Mouse (Mus musculus) liver, embryonic 13.5 days (tissue): Measurements from ENCODE around the gene Asmt. TPM values are rescaled to one million over a fixed set of nuclear protein-coding genes. Genes with fewer than 3 reads are reported as not detected.

Experiments
- ATAC-seq: fragments of 200-750 bp; cut with Nextera tagmentation; 2 replicates; pipeline ENCODE4 v1.8.0; 2017; ENCODE audit warnings: low read depth, mild to moderate bottlenecking, moderate number of reproducible peaks, moderate library complexity
- DNase-seq: peaks from one replicate; pipeline ENCODE4 v3.0.0; 2022
- H3K27ac ChIP-seq: fragments of 300-500 bp; sonication (generic); 2 replicates; pipeline ENCODE4 v1.5.1; 2015; ENCODE audit warnings: moderate library complexity, mild to moderate bottlenecking, inconsistent platforms
- H3K27me3 ChIP-seq: fragments of 300-500 bp; sonication (generic); 2 replicates; pipeline ENCODE4 v1.6.1; 2015; ENCODE audit warnings: mild to moderate bottlenecking, inconsistent platforms
- H3K36me3 ChIP-seq: fragments of 300-500 bp; sonication (generic); 2 replicates; pipeline ENCODE4 v1.6.1; 2015; ENCODE audit warnings: mild to moderate bottlenecking, inconsistent platforms
- H3K4me1 ChIP-seq: fragments of 300-500 bp; sonication (generic); replicated peaks from 2 replicates; pipeline ENCODE4 v1.6.1; 2015; ENCODE audit warnings: inconsistent platforms
- H3K4me2 ChIP-seq: fragments of 300-500 bp; sonication (generic); 2 replicates; pipeline ENCODE4 v1.6.1; 2015; ENCODE audit warnings: inconsistent platforms, mild to moderate bottlenecking, moderate library complexity
- H3K4me3 ChIP-seq: fragments of 300-500 bp; sonication (generic); replicated peaks from 2 replicates; pipeline ENCODE4 v1.5.1; 2015; ENCODE audit warnings: mild to moderate bottlenecking, inconsistent platforms
- H3K9ac ChIP-seq: fragments of 300-500 bp; sonication (generic); 2 replicates; pipeline ENCODE4 v1.6.1; 2015; ENCODE audit warnings: mild to moderate bottlenecking, inconsistent platforms
- H3K9me3 ChIP-seq: fragments of 300-500 bp; sonication (generic); replicated peaks from 2 replicates; pipeline ENCODE4 v1.6.1; 2016; ENCODE audit warnings: inconsistent platforms
- WGBS: fragments of 180-500 bp; shearing (Covaris S2); methylation state at CpG from one replicate; pipeline ENCODE4 v1.1.7; 2015; ENCODE audit not compliant: insufficient replicate concordance; 5-methylcytosine and 5-hydroxymethylcytosine counted together
- polyA plus RNA-seq: library from polyadenylated mRNA; unstranded; fragments of >200 nt; fragmentation: Nextera tagmentation; extraction: Ambion mirVana; gene quantifications from 2 replicates; pipeline ENCODE4 v1.2.1, GENCODE M21; 2015

The Asmt gene
- polyA plus RNA-seq, result not detected in 2 replicates

DNA sequence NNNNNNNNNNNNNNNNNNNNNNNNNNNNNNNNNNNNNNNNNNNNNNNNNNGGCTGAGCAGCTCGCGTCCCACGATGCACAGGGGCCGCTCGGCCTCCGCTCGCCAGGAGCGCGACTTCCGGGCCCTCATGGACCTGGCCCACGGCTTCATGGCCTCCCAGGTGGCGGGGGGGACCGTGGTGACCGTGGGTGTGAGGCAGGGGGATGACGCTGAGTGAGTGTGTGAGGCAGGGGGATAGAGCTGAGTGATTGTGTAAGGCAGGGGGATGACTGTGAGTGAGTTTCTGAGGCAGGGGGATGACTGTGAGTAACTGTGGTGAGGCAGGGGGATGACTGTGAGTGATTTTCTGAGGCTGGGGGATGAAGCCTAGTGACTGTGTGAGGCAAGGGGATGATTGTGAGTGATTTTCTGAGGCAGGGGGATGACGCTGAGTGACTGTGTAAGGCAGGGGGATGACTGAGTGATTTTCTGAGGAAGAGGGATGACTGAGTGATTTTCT, at the start of gene Asmt:
Asmt (plus strand) TSS at position 51 of the 499 bp plus-strand sequence.
- ATAC-seq (peak; percentile 50), DNase-seq (no peak)
- no peak within 1 kb of the TSS for H3K27ac ChIP-seq
- H3K9me3 ChIP-seq, result peaks cover 53% of the 10 kb centered on the region
- WGBS, result 92% methylated on average over 13 of the region's 16 CpGs
- no peaks in the 10 kb centered on the region for H3K4me1 ChIP-seq
- no peak within 1 kb of the TSS for H3K4me3 ChIP-seq
- peaks cover 50% of the 10 kb centered on the region for H3K36me3 ChIP-seq
- H3K27me3 ChIP-seq, result no peaks in the 10 kb centered on the region
- H3K4me2 ChIP-seq, result no peak within 1 kb of the TSS
- H3K9ac ChIP-seq, result no peak within 1 kb of the TSS

DNA sequence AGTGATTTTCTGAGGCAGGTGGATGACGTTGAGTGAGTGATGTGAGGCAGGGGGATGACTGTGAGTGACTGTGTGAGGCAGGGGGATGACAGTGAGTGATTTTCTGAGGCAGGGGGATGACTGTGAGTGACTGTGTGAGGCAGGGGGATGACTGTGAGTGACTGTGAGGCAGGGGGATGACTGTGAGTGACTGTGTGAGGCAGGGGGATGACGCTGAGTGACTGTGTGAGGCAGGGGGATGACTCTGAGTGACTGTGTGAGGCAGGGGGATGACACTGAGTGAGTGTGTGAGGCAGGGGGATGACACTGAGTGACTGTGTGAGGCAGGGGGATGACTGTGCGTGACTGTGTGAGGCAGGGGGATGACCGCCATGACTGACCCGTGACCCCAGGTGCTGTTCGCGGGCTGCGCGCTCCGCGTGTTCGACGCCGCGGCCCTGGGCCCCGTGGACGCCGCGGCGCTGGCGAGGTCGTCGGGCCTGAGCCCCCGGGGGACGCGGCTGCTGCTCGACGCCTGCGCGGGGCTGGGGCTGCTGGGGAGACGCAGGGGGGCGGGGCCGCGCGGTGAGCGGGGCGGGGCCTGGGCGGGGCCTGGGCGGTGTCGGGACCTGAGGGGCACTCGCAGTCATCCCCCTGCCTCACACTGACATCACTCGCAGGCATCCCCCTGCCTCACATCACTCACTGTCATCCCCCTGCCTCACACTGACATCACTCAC, 948 bp downstream of the Asmt start:
- Histone ChIP-seq H3K36me3 (peaks cover 51% of the 10 kb centered on the region), H3K27ac (no peak overlapping the region), H3K4me2 (no peak overlapping the region), H3K27me3 (no peaks in the 10 kb centered on the region), H3K9ac (no peak overlapping the region), H3K9me3 (peaks cover 56% of the 10 kb centered on the region), H3K4me1 (no peaks in the 10 kb centered on the region), H3K4me3 (no peak overlapping the region)
- WGBS, result 60% methylated on average over 42 of the region's 42 CpGs
- DNase-seq (no peak), ATAC-seq (peak; percentile 73)

DNA sequence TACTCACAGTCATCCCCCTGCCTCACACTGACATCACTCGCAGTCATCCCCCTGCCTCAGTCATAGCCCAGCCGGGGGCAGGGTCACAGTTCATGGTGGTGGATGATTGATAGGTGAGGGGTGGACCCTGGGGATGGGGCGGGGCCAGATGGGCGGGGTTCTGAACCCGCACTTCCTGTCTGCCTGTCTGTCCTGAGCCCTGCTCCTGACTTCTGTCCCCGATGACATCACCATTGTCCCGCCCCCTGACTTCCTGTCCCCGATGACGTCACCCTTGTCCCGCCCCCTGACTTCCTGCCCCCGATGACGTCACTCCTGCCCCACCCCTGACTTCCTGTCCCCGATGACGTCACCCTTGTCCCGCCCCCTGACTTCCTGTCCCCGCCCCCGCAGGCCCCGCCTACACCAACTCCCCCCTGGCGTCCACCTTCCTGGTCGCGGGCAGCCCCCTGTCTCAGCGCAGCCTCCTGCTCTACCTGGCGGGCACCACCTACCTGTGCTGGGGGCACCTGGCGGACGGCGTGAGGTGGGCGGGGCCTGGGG, 1.9 kb downstream of the Asmt start:
- Histone ChIP-seq H3K27me3 (no peaks in the 10 kb centered on the region), H3K4me2 (no peak overlapping the region), H3K9me3 (peaks cover 56% of the 10 kb centered on the region), H3K27ac (no peak overlapping the region), H3K9ac (no peak overlapping the region), H3K36me3 (peaks cover 51% of the 10 kb centered on the region), H3K4me1 (no peaks in the 10 kb centered on the region), H3K4me3 (peak overlapping the region; percentile 21; the same call in 1 of the 2 replicates)
- 73% methylated on average over 27 of the region's 27 CpGs for WGBS
- no peak for DNase-seq
- peak; percentile 55; the same call in 1 of the 2 replicates for ATAC-seq

DNA sequence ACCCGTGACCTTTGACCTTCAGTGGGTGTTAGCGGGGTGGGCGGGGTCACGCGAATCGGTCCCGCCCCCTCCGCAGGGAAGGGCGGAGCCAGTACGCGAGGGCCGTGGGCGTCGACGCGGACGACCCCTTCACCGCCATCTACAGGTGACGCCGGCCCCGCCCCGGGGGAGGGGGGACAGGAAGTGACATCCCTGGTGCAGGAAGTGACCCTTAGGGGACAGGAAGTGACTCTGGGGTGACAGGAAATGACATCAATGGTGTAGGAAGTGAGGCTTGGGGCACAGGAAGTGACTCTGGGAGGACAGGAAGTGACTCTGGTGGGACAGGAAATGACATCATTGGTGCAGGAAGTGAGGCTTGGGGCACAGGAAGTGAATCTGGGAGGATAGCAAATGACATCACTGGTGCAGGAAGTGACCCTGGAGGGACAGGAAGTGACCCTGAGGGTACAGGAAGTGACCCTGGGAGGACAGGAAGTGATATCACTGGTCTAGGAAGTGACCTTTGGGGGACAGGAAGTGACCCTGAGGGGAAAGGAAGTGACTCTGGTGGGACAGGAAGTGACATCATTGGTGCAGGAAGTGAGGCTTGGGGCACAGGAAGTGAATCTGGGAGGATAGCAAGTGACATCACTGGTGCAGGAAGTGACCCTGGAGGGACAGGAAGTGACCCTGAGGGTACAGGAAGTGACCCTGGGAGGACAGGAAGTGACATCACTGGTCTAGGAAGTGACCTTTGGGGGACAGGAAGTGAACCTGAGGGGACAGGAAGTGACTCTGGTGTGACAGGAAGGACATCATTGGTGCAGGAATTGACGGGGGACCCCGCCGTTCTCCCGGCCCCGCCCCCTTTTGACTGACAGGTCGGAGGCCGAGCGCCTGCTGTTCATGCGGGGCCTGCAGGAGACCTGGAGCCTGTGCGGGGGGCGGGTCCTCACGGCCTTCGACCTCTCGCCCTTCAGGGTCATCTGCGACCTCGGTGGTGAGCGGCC, 2.7 kb downstream of the Asmt start:
- Histone ChIP-seq H3K27me3 (no peaks in the 10 kb centered on the region), H3K4me1 (no peaks in the 10 kb centered on the region), H3K4me3 (peak overlapping the region; percentile 21; the same call in 1 of the 2 replicates), H3K9ac (no peak overlapping the region), H3K9me3 (peaks cover 56% of the 10 kb centered on the region), H3K36me3 (peaks cover 51% of the 10 kb centered on the region), H3K27ac (no peak overlapping the region), H3K4me2 (no peak overlapping the region)
- WGBS, result 79% methylated on average over 39 of the region's 39 CpGs
- ATAC-seq, result peak; percentile 31; the same call in 1 of the 2 replicates
- DNase-seq, result no peak

DNA sequence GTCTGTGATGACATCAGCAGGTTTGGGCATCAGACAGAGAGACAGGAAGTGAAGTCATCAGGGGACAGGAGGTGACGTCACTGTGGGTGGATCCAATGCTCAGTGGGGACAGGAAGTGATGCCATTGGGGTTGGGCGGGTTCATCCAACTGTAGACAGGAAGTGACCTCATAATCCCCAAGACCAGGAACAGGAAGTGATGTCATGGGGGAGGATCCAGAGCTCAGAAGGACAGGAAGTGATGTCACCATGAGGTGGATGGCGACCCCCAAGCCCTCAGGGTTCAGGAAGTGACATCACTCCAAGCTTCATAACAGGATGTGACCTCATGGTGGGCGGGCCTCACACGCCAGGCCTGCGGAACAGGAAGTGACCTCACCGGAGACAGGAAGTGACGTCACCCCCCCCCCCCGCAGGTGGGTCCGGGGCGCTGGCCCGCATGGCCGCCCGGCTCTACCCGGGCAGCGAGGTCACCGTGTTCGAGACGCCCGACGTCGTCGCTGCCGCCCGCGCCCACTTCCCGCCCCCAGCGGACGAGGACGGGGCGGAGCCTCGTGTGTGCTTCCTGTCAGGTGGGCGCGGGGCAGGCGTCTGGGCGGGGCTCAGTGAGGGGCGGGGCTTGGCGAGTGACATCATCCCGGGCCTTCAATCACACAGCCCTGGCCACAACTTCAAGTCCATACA, 3.6 kb downstream of the Asmt start:
- ATAC-seq (no peak), DNase-seq (no peak)
- no peak overlapping the region for H3K9ac ChIP-seq
- no peaks in the 10 kb centered on the region for H3K4me1 ChIP-seq
- 91% methylated on average over 37 of the region's 39 CpGs for WGBS
- H3K4me3 ChIP-seq, result no peak overlapping the region
- H3K4me2 ChIP-seq, result no peak overlapping the region
- no peaks in the 10 kb centered on the region for H3K27me3 ChIP-seq
- H3K9me3 ChIP-seq, result peaks cover 56% of the 10 kb centered on the region
- no peak overlapping the region for H3K27ac ChIP-seq
- peaks cover 51% of the 10 kb centered on the region for H3K36me3 ChIP-seq

DNA sequence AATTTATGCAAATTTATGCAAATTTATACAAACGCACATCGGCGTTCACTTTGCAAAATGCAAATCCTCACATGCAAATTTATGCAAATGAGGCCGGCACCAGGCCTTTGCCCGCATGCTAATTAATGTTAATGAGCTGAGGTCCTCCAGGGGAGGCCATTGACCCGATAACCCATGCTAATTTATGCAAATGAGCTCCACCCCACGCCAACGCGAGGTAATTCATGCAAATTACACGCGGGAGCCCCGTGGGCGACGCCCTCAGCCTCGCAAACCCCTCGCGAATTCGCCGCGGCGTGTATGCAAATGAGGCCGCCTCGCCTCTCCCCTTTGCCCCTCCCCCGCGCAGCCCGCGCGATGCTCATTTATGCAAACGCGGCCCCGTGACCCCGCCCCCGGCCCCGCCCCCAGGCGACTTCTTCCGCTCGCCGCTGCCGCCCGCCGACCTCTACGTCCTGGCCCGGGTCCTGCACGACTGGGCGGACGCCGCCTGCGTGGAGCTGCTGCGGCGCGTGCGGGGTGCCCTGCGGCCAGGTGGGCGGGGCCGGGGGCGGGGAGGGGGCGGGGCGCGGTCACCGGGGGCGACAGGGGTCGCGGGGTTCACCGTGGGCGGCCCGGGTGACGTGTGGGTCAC, 4.3 kb downstream of the Asmt start:
- ATAC-seq, result no peak
- 89% methylated on average over 66 of the region's 67 CpGs for WGBS
- no peak overlapping the region for H3K27ac ChIP-seq
- no peak overlapping the region for H3K4me3 ChIP-seq
- H3K36me3 ChIP-seq, result peaks cover 51% of the 10 kb centered on the region
- no peak overlapping the region for H3K4me2 ChIP-seq
- no peak for DNase-seq
- no peak overlapping the region for H3K9ac ChIP-seq
- peaks cover 56% of the 10 kb centered on the region for H3K9me3 ChIP-seq
- no peaks in the 10 kb centered on the region for H3K4me1 ChIP-seq
- no peaks in the 10 kb centered on the region for H3K27me3 ChIP-seq

DNA sequence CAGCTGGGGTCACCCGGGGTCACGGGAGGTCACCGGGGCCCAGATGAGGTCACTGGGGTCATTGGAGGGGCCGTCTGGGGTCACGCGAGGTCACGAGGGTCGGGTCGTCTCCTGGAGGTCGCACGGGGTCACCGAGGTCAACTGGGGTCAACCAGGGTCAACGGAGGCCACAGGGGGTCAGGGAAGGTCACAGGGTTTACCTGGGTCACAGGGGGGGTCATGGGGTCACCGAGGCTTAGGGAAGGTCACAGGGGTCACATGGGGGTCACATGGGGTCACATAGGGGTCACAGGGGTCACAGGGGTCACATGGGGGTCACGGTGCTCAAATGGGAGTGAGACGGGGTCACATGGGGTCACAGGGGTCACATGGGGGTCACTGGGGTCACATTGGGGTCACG, 4.8 kb downstream of the Asmt start:
- Histone ChIP-seq H3K27ac (no peak overlapping the region), H3K4me2 (no peak overlapping the region), H3K27me3 (no peaks in the 10 kb centered on the region), H3K4me3 (no peak overlapping the region), H3K36me3 (peaks cover 51% of the 10 kb centered on the region), H3K9ac (no peak overlapping the region), H3K9me3 (peaks cover 56% of the 10 kb centered on the region), H3K4me1 (no peaks in the 10 kb centered on the region)
- DNase-seq, result no peak
- 85% methylated on average over 17 of the region's 17 CpGs for WGBS
- ATAC-seq, result no peak

DNA sequence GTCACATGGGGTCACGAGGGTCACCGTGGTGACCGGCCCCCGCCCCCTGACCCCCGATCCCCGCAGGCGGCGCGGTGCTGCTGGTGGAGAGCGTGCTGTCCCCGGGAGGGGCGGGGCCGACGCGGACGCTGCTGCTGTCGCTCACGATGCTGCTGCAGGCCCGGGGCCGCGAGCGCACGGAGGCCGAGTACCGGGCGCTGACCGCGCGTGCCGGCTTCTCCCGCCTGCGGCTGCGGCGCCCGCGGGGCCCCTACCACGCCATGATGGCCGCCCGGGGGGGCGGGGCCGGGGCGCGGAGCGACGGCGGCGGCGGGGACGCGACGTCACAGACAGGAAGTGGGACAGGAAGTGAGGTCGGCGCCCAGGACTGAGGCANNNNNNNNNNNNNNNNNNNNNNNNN, 5.2 kb downstream of the Asmt start:
- WGBS, result 94% methylated on average over 53 of the region's 53 CpGs
- H3K27ac ChIP-seq, result no peak overlapping the region
- no peaks in the 10 kb centered on the region for H3K4me1 ChIP-seq
- DNase-seq, result no peak
- no peak overlapping the region for H3K4me2 ChIP-seq
- peaks cover 52% of the 10 kb centered on the region for H3K9me3 ChIP-seq
- H3K4me3 ChIP-seq, result no peak overlapping the region
- ATAC-seq, result no peak
- H3K36me3 ChIP-seq, result peaks cover 49% of the 10 kb centered on the region
- H3K27me3 ChIP-seq, result no peaks in the 10 kb centered on the region
- no peak overlapping the region for H3K9ac ChIP-seq
